Comparison of ENCODE assay signal across 11 mouse cellular contexts in genomic region chr11:45265171-45265988, GRCm38 (mm10).
DNase-seq lines count a peak whose midpoint lies in the region; ATAC-seq and TF ChIP-seq lines count a peak whose summit lies in the region.
"Had no signal": no experiment of that assay in that cellular context is flagged by ENCODE, and none has a peak within 500 bp of the region (broad histone marks: within the 10 kb centered on the region; RNA-seq: fewer than 3 reads in every experiment).

No protein-coding gene starts in this region.

- DNase-seq in lung, embryonic 14.5 days, result peak; percentile 71
- no peak for DNase-seq in lung, postnatal 10 days
- DNase-seq in gastrocnemius, postnatal 14 days, result peak; percentile 56
- peak; percentile 32 to 37 for DNase-seq in heart, postnatal 14 days
- DNase-seq in left cerebral cortex, postnatal 36 days (ENCODE audit: low spot score in 2 of 2), result no peak
- no peak for DNase-seq in right cerebral cortex, postnatal 4 days

- no peaks in the 10 kb centered on the region for H3K27me3 ChIP-seq in lung, embryonic 14.5 days (ENCODE audit: insufficient read depth, low read length)
- no peaks in the 10 kb centered on the region for H3K27me3 ChIP-seq in stomach, embryonic 16.5 days (ENCODE audit: control insufficient read depth, insufficient read depth, low read length)
- H3K27me3 ChIP-seq: embryonic facial prominence, embryonic 12.5 days; hindbrain, embryonic 12.5 days had no signal

- intact Hi-C loops in gastrocnemius, postnatal 14 days (cut with DNase I; ENCODE audit: low total_unique reads), result no loop called here
- intact Hi-C loops in heart, postnatal 14 days (cut with DNase I), result no loop called here
- intact Hi-C loops in left cerebral cortex, postnatal 36 days (cut with DNase I), result no loop called here

- no peak overlapping the region for H3K4me3 ChIP-seq in lung, embryonic 14.5 days (ENCODE audit: low read depth, low read length)
- H3K4me3 ChIP-seq in stomach, embryonic 16.5 days (replicated peaks; ENCODE audit: low read length), result no peak overlapping the region
- H3K4me3 ChIP-seq: embryonic facial prominence, embryonic 12.5 days; hindbrain, embryonic 12.5 days; left cerebral cortex, adult 2 months had no signal

- no peak for TF ChIP-seq CTCF in lung, embryonic 14.5 days (IDR thresholded peaks at IDR 0.05; ENCODE audit: low read depth)

- 54% methylated on average over 17 of the region's 17 CpGs for WGBS in lung, embryonic 14.5 days
- WGBS in stomach, embryonic 16.5 days, result 60% methylated on average over 17 of the region's 17 CpGs

- H3K4me1 ChIP-seq in lung, embryonic 14.5 days (ENCODE audit: insufficient read depth), result no peaks in the 10 kb centered on the region; the same call in none of the 2 replicates
- 0 out of 2 replicates have a peak, but pooled peaks cover 2% of the 10 kb centered on the region for H3K4me1 ChIP-seq in stomach, embryonic 16.5 days (ENCODE audit: control insufficient read depth, insufficient read depth, low read length)
- H3K4me1 ChIP-seq: embryonic facial prominence, embryonic 12.5 days; hindbrain, embryonic 12.5 days had no signal

- no peaks in the 10 kb centered on the region for H3K9me3 ChIP-seq in lung, embryonic 14.5 days (ENCODE audit: low read depth, low read length)
- no peaks in the 10 kb centered on the region for H3K9me3 ChIP-seq in stomach, embryonic 16.5 days (replicated peaks; ENCODE audit: control insufficient read depth, low read length)
- H3K9me3 ChIP-seq: embryonic facial prominence, embryonic 12.5 days; hindbrain, embryonic 12.5 days had no signal

- peak; percentile 62 for ATAC-seq in lung, embryonic 14.5 days (ENCODE audit: insufficient read depth)
- ATAC-seq in stomach, embryonic 16.5 days (ENCODE audit: insufficient read depth, low FRiP score), result peak; percentile 65

- no peak overlapping the region for H3K4me2 ChIP-seq in lung, embryonic 14.5 days
- no peak overlapping the region for H3K4me2 ChIP-seq in stomach, embryonic 16.5 days (ENCODE audit: low read depth, low read length)
- H3K4me2 ChIP-seq: embryonic facial prominence, embryonic 12.5 days; hindbrain, embryonic 12.5 days; midbrain, embryonic 11.5 days had no signal

- peak overlapping the region; percentile 69; the same call in 1 of the 2 replicates for H3K27ac ChIP-seq in lung, embryonic 14.5 days (ENCODE audit: low read depth)
- H3K27ac ChIP-seq in stomach, embryonic 16.5 days (ENCODE audit: low read length), result peak overlapping the region; percentile 60; the same call in 1 of the 2 replicates
- H3K27ac ChIP-seq: embryonic facial prominence, embryonic 12.5 days; hindbrain, embryonic 12.5 days; left cerebral cortex, adult 2 months had no signal

- H3K9ac ChIP-seq in lung, embryonic 14.5 days, result no peak overlapping the region
- no peak overlapping the region for H3K9ac ChIP-seq in stomach, embryonic 16.5 days (ENCODE audit: low read length)
- H3K9ac ChIP-seq: embryonic facial prominence, embryonic 12.5 days; hindbrain, embryonic 12.5 days had no signal

- no peaks in the 10 kb centered on the region for H3K36me3 ChIP-seq in lung, embryonic 14.5 days (ENCODE audit: insufficient read depth)
- H3K36me3 ChIP-seq in stomach, embryonic 16.5 days (ENCODE audit: control insufficient read depth, insufficient read depth, low read length), result no peaks in the 10 kb centered on the region
- H3K36me3 ChIP-seq: embryonic facial prominence, embryonic 12.5 days; hindbrain, embryonic 12.5 days had no signal

Comparison
In these comparisons a context has a peak if more than half of its experiments do, and no peak if none do; other contexts are left out.
1. DNase-seq: peak in lung, embryonic 14.5 days (single experiment), gastrocnemius, postnatal 14 days (single experiment) and heart, postnatal 14 days (2 of 2); none in lung, postnatal 10 days (single experiment), left cerebral cortex, postnatal 36 days (0 of 2) and right cerebral cortex, postnatal 4 days (single experiment).